Mouse (Mus musculus): ENCODE results near the gene Ccdc134.
"Not testable (repeated sequence)": the region's sequence is repeated elsewhere in the genome, so short reads cannot be mapped to it uniquely, and the experiment has no call there.

Gene Ccdc134

DNA sequence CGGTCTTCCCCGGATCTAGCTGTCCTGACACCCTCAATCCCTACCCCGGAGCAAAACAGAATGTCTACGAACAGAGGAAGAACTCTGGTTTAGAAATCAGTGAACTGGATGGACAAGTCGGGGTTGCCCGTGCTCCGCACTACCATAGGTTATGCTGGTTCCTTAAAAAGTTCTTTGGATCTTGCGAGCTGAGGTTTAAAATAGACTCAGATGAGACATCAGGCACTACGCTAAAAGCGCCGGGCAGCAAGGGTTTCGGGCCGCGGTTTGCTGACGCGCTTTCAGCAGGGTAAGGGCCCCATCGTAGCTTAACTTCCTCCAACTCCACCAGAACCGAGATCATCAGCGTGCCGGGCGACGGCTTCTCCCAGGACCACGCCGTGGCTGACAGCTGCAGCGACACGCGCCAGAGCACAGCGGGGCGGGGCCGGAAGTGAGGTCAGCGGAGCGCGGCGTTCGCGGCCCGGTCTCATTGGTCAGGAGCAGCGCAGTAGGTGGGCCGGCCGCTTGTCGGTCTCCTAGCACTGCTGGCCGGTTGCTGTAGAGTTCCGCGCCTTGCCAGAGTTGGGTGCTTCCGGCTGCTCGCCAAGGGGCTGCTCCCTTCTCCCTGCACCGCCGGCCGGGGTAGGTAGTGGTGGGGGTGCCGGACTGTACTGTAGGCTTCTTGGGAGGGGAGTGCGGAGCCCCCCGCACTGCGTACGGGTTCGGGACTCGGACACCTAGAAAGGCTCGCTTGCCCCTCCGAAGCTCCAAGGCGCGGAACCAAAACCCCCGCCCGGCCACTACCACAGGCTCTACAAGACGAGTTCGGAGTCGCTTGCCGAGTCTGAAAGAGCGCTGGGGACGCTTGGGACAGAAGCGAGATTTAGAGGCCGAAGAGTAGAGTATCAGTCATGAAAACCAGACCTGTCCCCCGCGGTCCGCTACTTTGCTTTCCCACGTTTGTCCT is at the start of gene Ccdc134:
Gene Ccdc134, plus strand, starts transcription at position 497 of the 949 bp plus-strand sequence.
- peak; percentile 95 to 98 for DNase-seq

DNA sequence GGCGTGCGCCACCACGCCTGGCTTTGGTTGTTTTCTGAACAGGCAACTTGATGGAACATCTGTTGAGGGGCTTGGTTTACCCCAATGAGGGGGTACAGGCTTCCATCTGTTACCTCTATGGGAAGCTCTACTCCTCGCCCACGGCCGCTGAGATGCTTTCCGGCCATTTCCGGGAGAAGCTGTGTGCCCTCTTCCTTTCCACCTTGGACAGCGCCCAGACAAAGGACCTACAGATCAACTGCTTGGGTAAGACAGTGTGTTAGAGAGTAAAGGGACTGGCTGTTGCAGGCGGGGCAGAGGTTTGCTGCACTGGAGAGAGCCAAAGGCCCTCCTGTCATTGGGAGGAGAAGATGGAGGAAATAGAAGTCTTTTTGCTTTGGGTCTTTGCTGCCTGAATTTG is 47.8 kb upstream of the Ccdc134 start:
- DNase-seq: no peak

DNA sequence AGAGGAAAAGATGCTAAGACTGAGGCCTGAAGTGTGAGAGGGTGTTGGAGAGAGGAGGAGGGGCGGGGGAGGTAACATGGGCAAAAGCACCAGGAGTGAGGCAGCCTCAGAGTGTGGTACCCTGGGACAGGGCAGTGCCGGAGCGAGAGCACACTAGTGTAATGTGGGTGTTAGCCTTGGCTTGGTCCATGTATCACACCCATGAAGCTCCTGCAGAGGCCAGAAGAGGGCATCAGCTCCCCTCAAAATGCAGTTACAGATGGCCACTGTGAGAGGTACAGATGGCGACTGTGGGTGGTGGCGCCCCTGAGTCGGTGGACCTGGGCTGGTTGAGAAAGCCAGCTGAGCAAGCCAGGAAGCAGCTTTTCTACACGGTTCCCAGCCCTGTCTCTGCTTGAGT is 46.6 kb upstream of the Ccdc134 start:
- peak; percentile 84 to 86 for DNase-seq

DNA sequence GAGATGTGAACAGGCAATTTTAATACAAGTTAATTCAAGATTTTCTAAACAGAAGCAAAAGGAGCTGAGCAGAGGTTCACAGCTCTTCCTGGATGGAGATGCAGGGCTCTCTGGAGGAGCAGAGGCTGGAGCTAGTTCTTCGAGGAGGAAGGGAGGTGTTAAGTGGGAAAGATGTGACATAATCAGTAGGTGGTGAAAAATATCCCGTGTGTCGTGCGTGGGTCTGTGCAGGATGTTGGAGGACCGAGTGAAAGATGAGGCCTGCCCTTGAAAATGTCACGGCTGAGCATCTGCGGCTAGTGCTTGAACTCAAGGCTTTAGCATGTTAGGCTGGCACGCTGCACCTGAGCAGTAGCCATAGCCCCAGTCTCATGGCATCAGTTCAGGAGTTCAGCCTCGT is 42.1 kb upstream of the Ccdc134 start:
- DNase-seq: no peak

DNA sequence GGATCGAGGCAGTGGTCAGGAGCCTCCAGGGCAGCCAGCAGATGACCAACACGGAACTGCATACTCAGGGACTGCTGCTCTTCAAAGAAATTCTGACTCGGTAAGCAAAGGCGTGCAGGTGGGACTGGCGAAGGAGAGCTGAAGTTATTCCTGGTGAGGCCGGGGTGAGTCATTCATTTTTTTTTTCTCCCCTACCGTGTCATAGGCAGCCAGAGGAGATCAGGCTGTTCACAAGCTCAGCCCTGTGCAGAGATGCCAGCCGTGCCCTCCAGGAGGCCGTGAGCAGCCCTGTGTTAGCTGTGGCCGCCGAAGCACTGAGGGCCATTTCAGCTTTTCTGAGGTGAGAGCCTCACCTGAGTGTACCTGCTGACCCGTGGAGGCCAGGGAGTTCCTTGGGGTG is 41.6 kb upstream of the Ccdc134 start:
- DNase-seq: no peak

DNA sequence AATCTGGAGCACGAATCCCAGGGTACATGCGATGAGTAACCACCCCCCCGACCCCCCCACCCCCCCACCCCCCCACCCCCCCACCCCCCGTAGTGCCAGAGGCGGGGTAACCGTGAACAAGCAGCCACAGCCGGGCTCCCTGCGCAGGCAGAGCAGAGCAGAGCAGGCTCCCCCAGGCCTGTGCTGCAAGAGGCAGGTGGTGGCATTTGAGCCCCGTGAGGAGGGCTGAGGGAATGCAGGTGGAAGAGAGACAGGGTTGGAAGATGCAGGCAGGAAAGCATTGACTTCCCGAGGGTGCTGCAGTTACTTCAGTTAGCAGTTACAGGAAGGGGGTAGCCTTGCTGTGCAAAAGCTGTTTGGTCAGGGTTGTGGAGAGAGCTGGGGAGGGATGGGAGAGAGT is 40.5 kb upstream of the Ccdc134 start:
- no peak for DNase-seq

DNA sequence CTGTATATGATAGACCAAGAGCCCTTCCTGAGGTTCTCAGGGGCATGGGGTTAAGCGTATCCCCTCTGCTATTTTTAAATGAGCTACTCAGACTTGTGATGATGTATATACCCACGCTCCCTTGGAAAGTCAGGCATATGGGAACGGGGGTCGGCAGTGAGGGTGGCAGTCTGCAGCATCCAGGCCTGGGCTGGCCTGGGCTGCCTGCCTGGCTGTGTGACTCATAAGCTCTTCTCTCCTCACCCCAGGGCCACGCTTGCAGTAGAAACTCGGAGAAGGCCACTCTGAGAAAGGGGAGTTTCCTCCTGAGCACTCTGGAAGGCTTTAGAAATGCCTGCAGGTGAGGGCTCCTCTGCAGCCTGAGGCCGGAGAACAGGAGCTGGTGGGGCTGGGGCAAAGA is 36.7 kb upstream of the Ccdc134 start:
- no peak for DNase-seq

DNA sequence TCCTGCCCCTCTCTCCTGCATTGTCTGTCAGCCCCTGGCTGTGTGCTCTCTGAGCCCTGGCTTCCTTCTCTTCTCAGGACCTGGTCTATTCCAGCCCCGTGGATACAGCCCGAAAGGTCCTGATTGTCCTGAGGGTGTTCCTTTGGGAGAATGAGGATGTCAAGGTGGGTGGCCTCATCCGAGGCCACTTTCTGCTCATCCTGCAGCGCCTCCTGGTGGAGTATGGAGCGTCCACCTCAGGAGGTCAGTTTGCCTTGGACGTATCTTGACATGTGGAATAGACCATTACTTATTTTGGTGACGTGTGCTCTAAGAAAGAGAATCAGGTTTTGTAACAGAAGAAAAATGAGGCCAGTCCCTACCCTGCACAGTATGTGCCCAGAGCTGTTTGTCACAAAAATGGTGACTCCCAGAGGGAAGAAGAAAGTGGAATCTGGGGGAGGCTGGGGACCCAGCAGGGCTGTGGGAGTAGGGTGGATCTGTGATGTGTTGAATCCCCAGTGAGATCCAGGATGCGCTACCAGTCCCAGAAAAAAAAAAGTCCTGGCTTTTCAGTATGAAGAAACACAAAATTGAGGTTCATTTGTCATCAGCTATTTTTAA is 20.7 kb upstream of the Ccdc134 start:
- peak; percentile 78 to 82 for DNase-seq

DNA sequence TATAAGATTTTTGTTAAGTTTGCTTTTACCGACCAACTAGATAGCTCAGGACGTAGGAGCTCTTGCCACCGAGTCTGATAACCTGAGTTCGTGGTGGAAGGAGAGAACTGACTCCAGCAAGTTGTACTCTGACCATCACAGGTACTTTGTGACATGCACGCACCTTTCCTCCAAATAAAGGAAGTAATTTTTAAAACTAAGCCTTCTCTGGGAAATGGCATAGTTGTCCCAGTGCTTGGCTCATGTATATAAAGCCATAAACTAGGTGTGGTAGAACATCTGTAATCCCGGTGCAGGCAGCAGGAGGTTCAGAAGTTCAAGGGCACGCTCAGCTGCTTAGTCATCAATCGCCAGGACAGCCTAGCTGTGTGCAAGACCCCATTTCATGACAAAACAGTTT is 7.2 kb upstream of the Ccdc134 start:
- no peak for DNase-seq

DNA sequence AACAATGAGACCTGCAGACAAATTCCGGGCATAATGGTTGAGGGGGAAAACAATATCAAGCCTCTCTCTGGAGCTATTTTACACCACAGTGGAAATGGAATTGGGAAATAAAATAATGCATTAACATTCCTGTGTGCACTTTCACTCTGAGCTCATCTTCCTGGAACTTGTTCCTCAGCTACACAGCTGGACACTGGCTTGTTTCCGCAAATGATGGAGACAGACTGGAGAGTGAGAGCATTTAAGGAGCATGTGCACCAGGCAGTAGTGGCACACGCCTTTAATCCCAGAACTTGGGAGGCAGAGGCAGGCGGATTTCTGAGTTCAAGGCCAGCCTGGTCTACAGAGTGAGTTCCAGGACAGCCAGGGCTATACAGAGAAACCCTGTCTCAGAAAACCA is 1.0 kb upstream of the Ccdc134 start:
- DNase-seq: not testable (repeated sequence)

DNA sequence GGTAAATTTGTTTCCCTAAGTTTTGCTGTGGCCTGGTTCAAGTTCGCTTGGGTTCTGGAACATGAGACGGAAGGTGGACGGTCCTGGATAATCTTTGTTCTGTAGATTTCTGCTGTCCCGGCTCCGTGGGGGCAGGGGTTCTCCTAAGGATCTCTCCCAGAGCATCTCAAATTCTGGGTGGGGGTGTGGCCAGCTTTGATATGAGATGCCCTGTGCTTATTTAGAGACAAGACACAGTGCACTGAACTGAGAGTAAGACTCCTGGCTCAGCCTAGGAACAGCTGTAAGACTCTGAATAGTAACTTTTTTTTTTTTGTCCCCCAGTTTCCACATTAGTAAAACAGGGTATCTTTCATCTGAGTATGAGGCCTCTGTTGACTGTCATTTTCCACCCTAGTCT is 676 bp downstream of the Ccdc134 start:
- no peak for DNase-seq

DNA sequence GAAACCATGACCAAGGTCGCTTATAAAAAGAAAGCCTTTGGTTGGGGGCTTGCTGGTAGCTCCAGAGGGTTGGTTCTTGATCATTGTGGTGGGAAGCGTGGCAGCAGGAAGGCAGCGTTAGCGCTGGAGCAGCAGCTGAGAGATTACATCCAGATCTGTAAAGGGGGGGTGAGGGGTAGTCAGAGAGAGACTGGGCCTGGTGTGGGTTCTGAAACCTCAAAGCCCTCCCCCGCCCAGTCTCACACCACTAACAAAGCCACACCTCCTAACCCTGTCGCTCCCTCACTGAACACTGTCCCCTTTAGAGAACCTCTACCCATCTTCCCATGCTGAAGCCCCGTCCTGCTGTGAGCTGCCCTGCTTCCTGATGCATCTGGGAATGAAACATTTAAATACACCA is 2.9 kb downstream of the Ccdc134 start:
- DNase-seq: no peak

DNA sequence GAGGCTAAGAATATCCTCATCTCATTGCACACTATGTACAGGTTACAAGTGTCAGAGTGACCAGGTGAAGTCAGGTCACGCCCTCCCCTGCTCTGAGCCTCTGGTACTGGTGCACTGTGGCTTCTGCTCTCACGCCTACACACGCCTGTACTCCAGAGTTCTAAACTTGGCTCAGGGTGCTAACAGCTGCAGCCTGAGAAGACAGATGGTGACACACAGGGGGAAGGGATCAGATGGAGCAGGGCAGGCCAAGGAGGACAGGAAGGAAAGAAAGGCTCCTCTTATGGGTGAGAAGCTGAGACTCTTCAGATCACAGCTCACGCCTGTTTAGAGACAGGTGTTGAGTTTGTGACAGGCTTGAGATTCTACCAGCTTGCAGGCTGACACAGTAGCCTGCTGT is 7.7 kb downstream of the Ccdc134 start:
- no peak for DNase-seq

DNA sequence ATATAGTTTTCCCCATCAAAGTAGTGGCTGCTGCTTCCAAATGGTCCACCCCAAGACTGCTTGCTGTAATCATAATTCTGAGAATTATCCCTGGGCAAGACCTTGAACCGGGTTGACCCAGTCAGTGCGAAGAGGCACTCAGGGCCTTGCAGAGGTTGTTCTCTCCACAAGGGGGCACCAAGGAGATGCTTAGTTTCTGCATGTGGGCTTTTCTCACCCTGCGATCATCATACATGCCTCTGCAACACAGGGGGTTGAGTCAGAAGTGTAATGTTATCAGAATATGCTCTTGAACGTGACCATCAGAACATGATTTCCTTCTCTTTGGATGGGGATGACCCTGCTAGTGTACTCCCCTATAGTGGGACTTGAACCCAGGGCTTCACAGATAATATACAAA is 10.8 kb downstream of the Ccdc134 start:
- DNase-seq: peak; percentile 75

DNA sequence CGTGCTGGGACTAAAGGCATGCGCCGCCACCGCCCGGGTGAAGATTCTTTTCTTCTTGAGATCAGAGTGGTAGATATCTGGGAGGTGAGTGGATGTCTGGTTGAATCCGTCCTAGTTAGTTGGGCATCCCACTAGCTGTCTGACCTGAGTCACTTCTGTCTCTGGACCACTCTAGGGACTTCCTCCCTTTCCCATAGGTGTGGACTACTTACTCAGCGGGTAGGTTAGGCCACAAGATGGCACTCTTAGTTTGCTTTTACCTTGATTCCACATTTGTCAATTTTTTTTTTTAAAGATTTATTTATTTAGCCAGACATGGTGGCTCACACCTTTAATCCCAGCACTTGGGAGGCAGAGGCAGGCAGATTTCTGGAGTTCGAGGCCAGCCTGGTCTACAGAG is 11.5 kb downstream of the Ccdc134 start:
- DNase-seq: peak; percentile 39 to 42

DNA sequence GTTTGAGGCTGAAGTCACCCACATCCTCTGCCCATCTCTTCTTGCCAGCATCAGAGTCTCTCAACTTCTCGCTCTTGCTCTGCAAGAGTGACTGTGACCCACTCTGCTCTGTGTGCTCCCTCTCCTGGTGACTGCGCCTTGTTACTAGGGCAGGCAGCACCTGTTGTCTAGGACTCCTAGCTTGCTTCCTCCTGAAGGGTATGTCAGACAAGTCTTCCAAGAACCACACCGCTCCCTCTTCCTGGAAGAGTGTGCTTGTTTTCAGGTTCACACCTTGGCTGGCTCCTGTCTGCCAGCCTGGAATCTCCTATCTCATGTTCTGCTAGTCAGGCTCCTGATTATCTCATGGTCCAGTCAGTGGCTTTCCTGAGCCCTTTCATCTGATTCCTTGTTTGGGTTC is 12.6 kb downstream of the Ccdc134 start:
- DNase-seq: no peak

DNA sequence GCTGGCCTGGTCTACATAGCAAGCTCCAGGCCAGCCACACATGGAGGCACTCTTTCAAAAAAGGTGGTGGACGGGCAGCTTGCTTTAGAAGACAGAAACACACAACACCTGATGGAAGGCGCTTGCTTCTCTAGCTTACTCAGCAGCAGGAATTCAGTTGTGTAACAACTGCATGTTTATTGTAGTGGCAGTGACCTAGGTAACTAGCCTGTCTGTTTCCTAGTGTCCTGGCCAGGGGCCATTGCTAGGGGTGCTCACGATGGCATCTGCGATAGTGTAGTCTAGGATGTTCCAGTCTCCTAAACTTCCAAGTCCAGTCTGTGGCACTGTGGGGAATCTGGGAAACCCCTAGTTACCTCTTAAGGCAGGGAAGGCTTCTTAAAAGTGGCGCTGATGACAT is 16.4 kb downstream of the Ccdc134 start:
- DNase-seq: no peak

DNA sequence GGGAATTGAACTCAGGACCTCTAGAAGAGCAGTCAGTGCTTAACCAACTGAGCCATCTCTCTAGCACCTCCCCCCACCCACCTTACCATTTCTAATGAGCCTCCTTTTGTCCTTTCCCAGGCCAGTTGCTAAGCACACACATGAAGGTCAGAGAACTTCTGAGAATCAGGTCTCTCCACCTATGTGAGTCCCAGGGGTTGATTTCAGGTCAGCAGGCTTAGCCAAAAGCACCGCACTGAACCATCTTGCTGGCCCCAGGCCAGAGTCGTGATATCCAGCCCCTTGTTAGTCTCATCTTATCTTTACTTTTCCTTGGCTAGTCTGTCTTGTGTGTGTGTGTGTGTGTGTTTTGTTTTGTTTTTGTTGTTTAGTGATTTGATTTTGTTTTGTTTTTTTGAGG is 17.7 kb downstream of the Ccdc134 start:
- DNase-seq: no peak

DNA sequence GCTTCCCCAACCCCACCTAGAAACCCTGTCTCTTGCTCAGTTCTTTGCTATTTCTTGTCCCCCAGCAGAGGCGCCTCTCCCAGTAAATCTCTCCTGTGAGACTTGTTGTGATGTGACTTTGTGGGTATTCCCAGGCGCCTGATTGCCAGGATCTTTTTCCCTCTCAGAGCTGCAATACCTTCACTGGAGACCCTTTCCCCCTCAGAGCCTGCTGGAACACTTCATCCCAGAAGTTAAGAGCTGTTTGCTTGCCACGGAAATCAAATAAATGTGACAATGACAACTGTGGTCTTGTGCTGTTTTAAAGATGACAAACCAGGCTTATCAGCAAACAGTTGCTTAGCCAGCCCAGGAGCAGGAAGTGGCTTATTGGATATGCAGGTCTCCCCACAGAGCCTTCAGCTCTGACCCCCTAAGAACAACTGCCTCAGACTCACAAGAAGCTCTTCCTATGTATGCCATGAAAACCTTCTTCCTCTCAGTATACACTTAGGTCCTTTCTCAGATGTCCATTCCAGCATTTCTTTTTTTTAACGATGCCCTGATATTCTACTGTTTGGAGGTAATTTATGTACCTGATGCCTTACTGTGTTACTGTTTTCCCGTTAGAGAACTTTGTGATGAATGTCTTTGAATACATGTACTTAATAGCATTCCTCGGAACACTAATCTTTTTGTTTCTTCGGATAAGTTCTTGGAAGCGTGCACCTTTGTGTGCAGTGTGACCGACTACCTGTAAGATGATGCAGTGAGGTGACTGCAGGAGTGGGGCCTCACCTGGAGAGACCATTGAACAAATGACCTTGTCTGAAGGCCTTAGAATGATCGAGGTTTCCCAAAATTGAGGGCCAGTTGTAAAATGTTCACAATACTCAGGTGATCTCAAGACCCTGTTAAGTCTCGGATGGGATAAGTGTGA is 18.4 kb downstream of the Ccdc134 start:
- DNase-seq: no peak

DNA sequence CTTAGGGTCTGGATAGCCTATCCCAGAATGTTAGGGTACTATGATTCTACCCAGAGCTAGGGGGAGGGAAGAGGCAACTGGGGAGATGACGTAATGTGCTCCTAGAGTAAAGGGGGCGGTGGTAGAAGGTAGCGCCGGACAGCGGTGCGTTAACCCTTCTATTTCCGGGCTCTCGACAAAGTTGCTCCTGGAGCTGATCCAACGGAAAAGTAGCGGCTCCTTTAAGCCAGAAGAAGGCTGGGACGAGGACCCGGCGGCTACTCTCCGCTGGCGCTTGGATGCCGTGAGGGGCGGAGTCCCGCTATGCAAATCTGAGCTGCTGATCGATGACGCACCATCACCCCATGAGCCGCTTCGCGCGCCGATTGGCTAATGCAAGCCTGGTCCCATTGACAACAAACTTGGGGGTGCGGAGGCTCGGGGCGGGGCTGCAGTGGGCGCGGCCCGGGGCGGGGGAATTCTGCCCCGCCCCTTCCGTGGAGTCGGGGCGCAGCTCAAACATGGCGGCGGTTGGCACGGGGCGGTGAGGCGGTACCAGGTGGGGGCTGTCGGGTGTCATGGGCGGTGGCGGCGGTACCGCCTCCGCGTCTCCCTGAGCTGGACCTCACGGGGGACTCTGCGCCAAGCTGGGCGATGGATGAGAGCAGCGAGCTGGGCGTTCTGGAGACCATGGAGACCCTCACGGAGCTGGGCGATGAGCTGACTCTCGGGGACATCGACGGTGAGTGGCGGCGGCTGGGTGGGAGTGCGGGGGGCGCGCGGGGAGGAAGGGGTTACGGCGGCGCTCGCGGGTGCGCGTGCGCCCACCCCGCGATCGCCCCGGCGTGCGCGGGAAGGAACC is 19.3 kb downstream of the Ccdc134 start, which contains the start of gene Srebf2:
Gene Srebf2, plus strand, starts transcription at position 412 of the 841 bp plus-strand sequence.
- DNase-seq: peak; percentile 97 to 99

DNA sequence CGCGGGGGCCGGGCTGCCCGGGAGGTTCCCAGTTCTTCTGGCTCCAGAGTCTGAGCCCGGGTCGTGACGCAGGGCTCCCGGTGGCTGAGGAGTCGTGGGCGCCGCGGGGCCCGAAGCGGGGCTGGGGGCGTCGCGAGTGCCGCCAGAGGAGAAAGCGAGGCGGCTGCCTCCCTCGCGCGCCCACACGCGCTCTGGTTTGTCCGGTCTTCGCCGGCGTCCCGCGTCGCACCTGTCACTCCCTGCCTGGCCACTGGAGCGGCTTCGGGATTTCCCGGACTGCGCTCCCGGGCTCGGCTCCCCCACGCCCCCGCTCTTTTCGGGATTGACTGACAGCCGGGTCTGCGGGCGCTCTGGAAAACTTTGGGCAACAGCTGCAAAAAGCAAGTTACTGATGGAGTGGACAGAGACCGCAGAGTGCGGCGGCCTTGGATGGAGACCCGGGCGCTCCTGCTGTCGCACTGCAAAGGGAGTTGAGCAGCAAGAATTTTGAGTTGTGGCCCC is 19.9 kb downstream of the Ccdc134 start:
- DNase-seq: peak; percentile 63 to 71

DNA sequence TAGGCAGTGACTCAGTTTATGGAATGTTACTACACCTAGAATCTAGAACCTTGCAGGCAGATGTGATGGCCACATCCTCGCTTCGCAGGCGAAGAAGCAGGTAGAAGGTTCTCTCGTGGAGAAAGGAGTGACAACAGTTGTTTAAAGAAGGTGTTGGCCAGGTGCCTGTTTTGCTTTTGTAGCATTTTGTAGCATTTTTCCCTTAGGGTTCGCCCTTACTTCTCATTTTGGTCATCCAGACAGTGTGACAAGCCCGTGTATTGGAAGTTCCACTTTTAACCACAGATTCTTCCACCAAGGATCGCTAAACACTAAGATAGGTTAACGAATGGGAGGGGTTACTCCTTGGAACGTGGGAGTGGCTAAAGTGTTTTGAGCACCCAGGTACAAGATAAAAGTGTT is 20.8 kb downstream of the Ccdc134 start:
- DNase-seq: no peak

Measured in cerebellum, adult 18-20 months (tissue).